Mouse (Mus musculus): ENCODE measurements around the gene Kpna1. TPM values are rescaled to one million over a fixed set of nuclear protein-coding genes. Genes with fewer than 3 reads are reported as not detected.
A peak's percentile ranks its signal among the peaks of the same experiment; 100 is the strongest.
"Not testable (repeated sequence)": the region's sequence is repeated elsewhere in the genome, so short reads cannot be mapped to it uniquely, and the experiment has no call there.

Kpna1 gene
- polyA plus RNA-seq, 1 experiment, result 8.3 TPM

- Histone ChIP-seq H3ac (ENCODE audit: control insufficient read depth, insufficient read length, low read depth) (no peak overlapping the region), H3K79me3 (ENCODE audit: low read depth) (peaks cover 89% of the 10 kb centered on the region), H3K36me3 (ENCODE audit: control insufficient read depth, insufficient read depth) (no peaks in the 10 kb centered on the region), H3K27me3 (ENCODE audit: control insufficient read depth, insufficient read depth, insufficient read length) (no peaks in the 10 kb centered on the region), H3K4me3 (ENCODE audit: insufficient read depth, poor library complexity, severe bottlenecking) (no peak overlapping the region), H3K79me2 (ENCODE audit: control insufficient read depth, insufficient read depth) (peaks cover 100% of the 10 kb centered on the region)
- TF ChIP-seq MYOD1 (IDR thresholded peaks at IDR 0.05; ENCODE audit: control insufficient read depth, insufficient read length, low read depth), result no peak
- TF ChIP-seq FOSL1 (IDR thresholded peaks at IDR 0.05; ENCODE audit: insufficient read depth, low read length, poor library complexity, severe bottlenecking), result no peak
Measured at GRCm38 (mm10) chr16:35993316-35993715, 14.8 kb downstream of the Kpna1 start.

DNA sequence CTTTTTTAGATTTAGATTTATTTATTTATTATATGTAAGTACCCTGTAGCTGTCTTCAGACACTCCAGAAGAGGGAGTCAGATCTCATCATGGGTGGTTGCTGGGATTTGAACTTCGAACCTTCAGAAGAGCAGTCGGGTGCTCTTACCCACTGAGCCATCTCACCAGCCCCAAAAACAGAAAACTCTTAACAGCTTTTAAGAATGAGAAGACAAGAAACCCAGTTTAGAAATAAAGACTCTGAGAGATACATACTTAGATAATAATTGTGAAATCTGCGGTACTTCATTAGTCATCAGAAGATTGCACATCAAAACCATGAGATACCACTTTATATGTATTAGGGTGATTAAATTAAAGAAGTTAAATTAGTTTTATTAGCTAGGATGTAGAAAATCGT lies 20.3 kb downstream of the Kpna1 start:
- not testable (repeated sequence) for H3K4me3 ChIP-seq (ENCODE audit: insufficient read depth, poor library complexity, severe bottlenecking); H3ac ChIP-seq (ENCODE audit: control insufficient read depth, insufficient read length, low read depth); H3K27me3 ChIP-seq (ENCODE audit: control insufficient read depth, insufficient read depth, insufficient read length)
- Histone ChIP-seq H3K79me3 (ENCODE audit: low read depth) (peaks cover 49% of the 10 kb centered on the region), H3K79me2 (ENCODE audit: control insufficient read depth, insufficient read depth) (peaks cover 69% of the 10 kb centered on the region), H3K36me3 (ENCODE audit: control insufficient read depth, insufficient read depth) (peaks cover 18% of the 10 kb centered on the region)

- H3K27me3 ChIP-seq (ENCODE audit: control insufficient read depth, insufficient read depth, insufficient read length), result no peaks in the 10 kb centered on the region
- peaks cover 41% of the 10 kb centered on the region for H3K36me3 ChIP-seq (ENCODE audit: control insufficient read depth, insufficient read depth)
- H3K4me3 ChIP-seq (ENCODE audit: insufficient read depth, poor library complexity, severe bottlenecking), result no peak overlapping the region
Measured at GRCm38 (mm10) chr16:36008396-36008795, 29.8 kb downstream of the Kpna1 start.

GRCm38 (mm10) chr16:36016335-36016734 lies 37.8 kb downstream of the Kpna1 start:
- no peaks in the 10 kb centered on the region for H3K79me2 ChIP-seq (ENCODE audit: control insufficient read depth, insufficient read depth)
- H3ac ChIP-seq (ENCODE audit: control insufficient read depth, insufficient read length, low read depth), result no peak overlapping the region
- no peaks in the 10 kb centered on the region for H3K27me3 ChIP-seq (ENCODE audit: control insufficient read depth, insufficient read depth, insufficient read length)
- TF ChIP-seq USF1 (IDR thresholded peaks at IDR 0.05; ENCODE audit: low read depth) (no peak), MYOD1 (IDR thresholded peaks at IDR 0.05; ENCODE audit: control insufficient read depth, insufficient read length, low read depth) (no peak)
- no peak overlapping the region for H3K4me3 ChIP-seq (ENCODE audit: insufficient read depth, poor library complexity, severe bottlenecking)
- H3K79me3 ChIP-seq (ENCODE audit: low read depth), result no peaks in the 10 kb centered on the region
- peaks cover 53% of the 10 kb centered on the region for H3K36me3 ChIP-seq (ENCODE audit: control insufficient read depth, insufficient read depth)

More at GRCm38 (mm10) chr16:36008396-36008795, 29.8 kb downstream of the Kpna1 start:
- Histone ChIP-seq H3K79me3 (ENCODE audit: low read depth) (peaks cover 1% of the 10 kb centered on the region), H3ac (ENCODE audit: control insufficient read depth, insufficient read length, low read depth) (no peak overlapping the region), H3K79me2 (ENCODE audit: control insufficient read depth, insufficient read depth) (no peaks in the 10 kb centered on the region)
- TF ChIP-seq FOSL1 (IDR thresholded peaks at IDR 0.05; ENCODE audit: insufficient read depth, low read length, poor library complexity, severe bottlenecking) (no peak), CTCF (IDR thresholded peaks at IDR 0.05; ENCODE audit: control insufficient read depth, insufficient read depth, insufficient read length) (no peak), CEBPB (IDR thresholded peaks at IDR 0.05; ENCODE audit: low read depth) (no peak), USF1 (IDR thresholded peaks at IDR 0.05; ENCODE audit: low read depth) (no peak), MYOD1 (IDR thresholded peaks at IDR 0.05; ENCODE audit: control insufficient read depth, insufficient read length, low read depth) (no peak), MYOG (IDR thresholded peaks at IDR 0.05; ENCODE audit: control insufficient read depth, extremely low read depth, insufficient read length) (no peak), MAX (IDR thresholded peaks at IDR 0.05) (no peak)

DNA sequence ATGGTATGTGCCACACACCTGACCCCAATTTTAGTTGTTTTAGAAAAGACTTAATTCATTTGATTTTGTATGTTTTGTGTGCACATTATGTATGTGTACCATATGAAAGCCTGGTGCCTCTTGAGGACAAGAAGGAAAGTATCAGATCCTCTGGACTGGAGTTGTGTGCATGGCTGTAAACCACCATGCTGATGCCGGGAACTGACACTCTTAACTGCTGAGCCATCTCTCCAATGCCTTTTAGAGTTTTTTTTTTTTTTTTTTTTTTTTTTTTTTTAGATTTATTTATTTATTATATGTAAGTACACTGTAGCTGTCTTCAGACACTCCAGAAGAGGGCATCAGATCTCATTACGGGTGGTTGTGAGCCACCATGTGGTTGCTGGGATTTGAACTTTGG lies 49.6 kb downstream of the Kpna1 start:
- H3K79me3 ChIP-seq (ENCODE audit: low read depth), result not testable (repeated sequence)
- peaks cover 60% of the 10 kb centered on the region for H3K36me3 ChIP-seq (ENCODE audit: control insufficient read depth, insufficient read depth)

GRCm38 (mm10) chr16:36040640-36041624 lies 62.4 kb downstream of the Kpna1 start, which contains the start of gene Wdr5b:
TSS of gene Wdr5b (plus strand) at chr16:36041190.
- Histone ChIP-seq H3K4me3 (ENCODE audit: insufficient read depth, poor library complexity, severe bottlenecking) (peak within 1 kb of the TSS; percentile 46), H3ac (ENCODE audit: control insufficient read depth, insufficient read length, low read depth) (peak within 1 kb of the TSS; percentile 74), H3K27me3 (ENCODE audit: control insufficient read depth, insufficient read depth, insufficient read length) (no peaks in the 10 kb centered on the region), H3K79me3 (ENCODE audit: low read depth) (peaks cover 8% of the 10 kb centered on the region), H3K79me2 (ENCODE audit: control insufficient read depth, insufficient read depth) (peaks cover 28% of the 10 kb centered on the region), H3K36me3 (ENCODE audit: control insufficient read depth, insufficient read depth) (peaks cover 28% of the 10 kb centered on the region)
- TF ChIP-seq MAX (IDR thresholded peaks at IDR 0.05) (peak; percentile 23), CEBPB (IDR thresholded peaks at IDR 0.05; ENCODE audit: low read depth) (no peak)

More for the DNA sequence above, 49.6 kb downstream of the Kpna1 start:
- H3K27me3 ChIP-seq (ENCODE audit: control insufficient read depth, insufficient read depth, insufficient read length); H3K4me3 ChIP-seq (ENCODE audit: insufficient read depth, poor library complexity, severe bottlenecking); H3K79me2 ChIP-seq (ENCODE audit: control insufficient read depth, insufficient read depth); H3ac ChIP-seq (ENCODE audit: control insufficient read depth, insufficient read length, low read depth): not testable (repeated sequence)

Measured in C2C12 (cell line).